Mouse (Mus musculus): ENCODE measurements at regions not wholly inside any gene's neighbourhood (a gene's known extent, or its start where the extent isn't known, plus 50 kb on each side); places are given as distances from the start of the nearest gene placed in this dataset.

GRCm38 (mm10) chr13:30085446-30085845 lies 50.8 kb upstream of the Mboat1 start:
- TF ChIP-seq TCF3 (IDR thresholded peaks at IDR 0.05; ENCODE audit: insufficient read length, low read depth) (no peak), USF1 (IDR thresholded peaks at IDR 0.05; ENCODE audit: low read depth) (no peak), TCF12 (IDR thresholded peaks at IDR 0.05; ENCODE audit: insufficient read depth, poor library complexity, severe bottlenecking) (no peak), CEBPB (IDR thresholded peaks at IDR 0.05; ENCODE audit: insufficient read depth, poor library complexity, severe bottlenecking) (no peak), E2F4 (IDR thresholded peaks at IDR 0.05; ENCODE audit: insufficient read depth) (no peak), MAX (IDR thresholded peaks at IDR 0.05; ENCODE audit: low read depth) (no peak)

DNA sequence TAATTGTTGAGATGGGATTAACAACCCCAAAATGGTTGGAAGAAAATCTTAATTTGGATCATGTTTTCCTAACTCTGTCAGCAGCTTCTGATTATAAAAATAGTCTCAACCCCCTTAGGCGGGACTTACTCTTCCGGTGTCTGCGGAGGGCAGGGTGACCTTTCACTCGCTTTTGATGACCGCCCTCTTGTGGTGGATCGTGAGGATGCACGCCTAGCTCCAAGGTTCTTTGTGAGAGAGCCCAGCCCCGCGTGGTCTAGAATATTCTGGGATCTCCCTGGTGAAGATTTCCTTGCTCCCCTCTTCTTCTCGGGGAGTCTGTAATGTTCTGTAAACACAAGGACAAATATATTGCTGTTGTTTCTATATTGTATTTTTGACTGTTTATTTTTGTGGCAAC lies 51.3 kb upstream of the Mboat1 start:
- Histone ChIP-seq H3ac (ENCODE audit: control insufficient read depth, insufficient read length) (no peak overlapping the region), H3K36me3 (ENCODE audit: control insufficient read depth, insufficient read depth) (no peaks in the 10 kb centered on the region), H3K79me2 (ENCODE audit: control insufficient read depth, insufficient read depth) (no peaks in the 10 kb centered on the region), H3K4me2 (ENCODE audit: low read depth) (peak overlapping the region; percentile 40), H3K27me3 (ENCODE audit: control insufficient read depth, insufficient read depth, insufficient read length) (no peaks in the 10 kb centered on the region), H3K4me3 (no peak overlapping the region)
- TF ChIP-seq MYOD1 (IDR thresholded peaks at IDR 0.05; ENCODE audit: control insufficient read depth in 1 of 3, insufficient read length in 2 of 3, low read depth in 2 of 3) (no peak), POLR2AphosphoS2 (IDR thresholded peaks at IDR 0.05; ENCODE audit: insufficient read length, low read depth) (no peak), SRF (IDR thresholded peaks at IDR 0.05; ENCODE audit: control insufficient read depth, insufficient read length, low read depth) (no peak), POLR2A (IDR thresholded peaks at IDR 0.05; ENCODE audit: insufficient read length, low read depth) (no peak), MAX (IDR thresholded peaks at IDR 0.05; ENCODE audit: low read depth) (no peak), TCF12 (IDR thresholded peaks at IDR 0.05; ENCODE audit: insufficient read depth, poor library complexity, severe bottlenecking) (no peak), E2F4 (IDR thresholded peaks at IDR 0.05; ENCODE audit: insufficient read depth) (no peak), TCF3 (IDR thresholded peaks at IDR 0.05; ENCODE audit: insufficient read length, low read depth) (no peak), REST (IDR thresholded peaks at IDR 0.05; ENCODE audit: insufficient read depth, insufficient read length) (no peak)

More at GRCm38 (mm10) chr13:30085446-30085845, 50.8 kb upstream of the Mboat1 start:
- no peaks in the 10 kb centered on the region for H3K36me3 ChIP-seq (ENCODE audit: control insufficient read depth, insufficient read depth)
- H3ac ChIP-seq (ENCODE audit: control insufficient read depth, insufficient read length) = no peak overlapping the region
- no peaks in the 10 kb centered on the region for H3K27me3 ChIP-seq (ENCODE audit: control insufficient read depth, insufficient read depth, insufficient read length)
- no peak overlapping the region for H3K4me3 ChIP-seq
- no peaks in the 10 kb centered on the region for H3K79me2 ChIP-seq (ENCODE audit: control insufficient read depth, insufficient read depth)
- peak overlapping the region; percentile 40 for H3K4me2 ChIP-seq (ENCODE audit: low read depth)

DNA sequence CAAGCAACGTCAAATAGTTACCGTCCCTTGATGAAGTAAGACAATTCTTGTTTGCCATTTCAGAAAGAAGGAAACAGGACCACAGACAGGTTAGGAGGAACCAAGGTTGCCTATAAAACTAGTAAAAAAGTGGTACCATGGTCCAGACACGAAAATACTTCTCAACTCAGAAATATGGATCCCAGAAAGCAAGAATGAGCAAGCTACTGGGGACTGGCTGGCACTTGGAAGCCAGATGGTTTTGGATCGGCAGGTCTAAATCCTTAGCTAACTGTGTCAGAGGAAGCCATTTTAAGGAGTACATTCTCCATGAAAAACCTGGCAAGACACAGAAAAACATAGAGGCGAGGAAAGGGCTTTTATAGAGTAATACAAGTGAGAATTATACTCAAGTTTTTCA lies 51.9 kb upstream of the Mboat1 start:
- Histone ChIP-seq H3K4me3 (no peak overlapping the region), H3K4me2 (ENCODE audit: low read depth) (peak overlapping the region; percentile 40), H3ac (ENCODE audit: control insufficient read depth, insufficient read length) (no peak overlapping the region), H3K79me2 (ENCODE audit: control insufficient read depth, insufficient read depth) (no peaks in the 10 kb centered on the region), H3K36me3 (ENCODE audit: control insufficient read depth, insufficient read depth) (no peaks in the 10 kb centered on the region), H3K27me3 (ENCODE audit: control insufficient read depth, insufficient read depth, insufficient read length) (no peaks in the 10 kb centered on the region)
- no peak for TF ChIP-seq POLR2AphosphoS2 (IDR thresholded peaks at IDR 0.05; ENCODE audit: insufficient read length, low read depth)
- no peak for TF ChIP-seq E2F4 (IDR thresholded peaks at IDR 0.05; ENCODE audit: insufficient read depth)
- TF ChIP-seq MAX (IDR thresholded peaks at IDR 0.05; ENCODE audit: low read depth) = no peak
- no peak for TF ChIP-seq TCF3 (IDR thresholded peaks at IDR 0.05; ENCODE audit: insufficient read length, low read depth)
- TF ChIP-seq POLR2A (IDR thresholded peaks at IDR 0.05; ENCODE audit: insufficient read length, low read depth) = no peak
- TF ChIP-seq SRF (IDR thresholded peaks at IDR 0.05; ENCODE audit: control insufficient read depth, insufficient read length, low read depth) = no peak
- no peak for TF ChIP-seq MYOG (IDR thresholded peaks at IDR 0.05; ENCODE audit: control insufficient read depth in 1 of 3, insufficient read depth in 1 of 3, insufficient read length in 2 of 3, low read depth in 2 of 3)
- no peak for TF ChIP-seq TCF12 (IDR thresholded peaks at IDR 0.05; ENCODE audit: insufficient read depth, poor library complexity, severe bottlenecking)
- no peak for TF ChIP-seq REST (IDR thresholded peaks at IDR 0.05; ENCODE audit: insufficient read depth, insufficient read length)
- no peak for TF ChIP-seq USF1 (IDR thresholded peaks at IDR 0.05; ENCODE audit: low read depth)
- no peak for TF ChIP-seq CEBPB (IDR thresholded peaks at IDR 0.05; ENCODE audit: insufficient read depth, poor library complexity, severe bottlenecking)
- TF ChIP-seq MYOD1 (IDR thresholded peaks at IDR 0.05; ENCODE audit: control insufficient read depth in 1 of 3, insufficient read length in 2 of 3, low read depth in 2 of 3) = no peak

GRCm38 (mm10) chr13:30083949-30084348 lies 52.3 kb upstream of the Mboat1 start:
- Histone ChIP-seq H3K27me3 (ENCODE audit: control insufficient read depth, insufficient read depth, insufficient read length) (no peaks in the 10 kb centered on the region), H3K36me3 (ENCODE audit: control insufficient read depth, insufficient read depth) (no peaks in the 10 kb centered on the region), H3K4me3 (no peak overlapping the region), H3K79me2 (ENCODE audit: control insufficient read depth, insufficient read depth) (no peaks in the 10 kb centered on the region), H3ac (ENCODE audit: control insufficient read depth, insufficient read length) (no peak overlapping the region), H3K4me2 (ENCODE audit: low read depth) (no peak overlapping the region)
- TF ChIP-seq TCF3 (IDR thresholded peaks at IDR 0.05; ENCODE audit: insufficient read length, low read depth) (no peak), E2F4 (IDR thresholded peaks at IDR 0.05; ENCODE audit: insufficient read depth) (no peak)

- Histone ChIP-seq H3K36me3 (ENCODE audit: control insufficient read depth, insufficient read depth) (no peaks in the 10 kb centered on the region), H3K4me2 (ENCODE audit: low read depth) (no peak overlapping the region), H3ac (ENCODE audit: control insufficient read depth, insufficient read length) (no peak overlapping the region), H3K79me2 (ENCODE audit: control insufficient read depth, insufficient read depth) (no peaks in the 10 kb centered on the region), H3K4me3 (no peak overlapping the region), H3K27me3 (ENCODE audit: control insufficient read depth, insufficient read depth, insufficient read length) (no peaks in the 10 kb centered on the region)
- TF ChIP-seq REST (IDR thresholded peaks at IDR 0.05; ENCODE audit: insufficient read depth, insufficient read length) = no peak
- TF ChIP-seq USF1 (IDR thresholded peaks at IDR 0.05; ENCODE audit: low read depth) = no peak
- no peak for TF ChIP-seq CEBPB (IDR thresholded peaks at IDR 0.05; ENCODE audit: insufficient read depth, poor library complexity, severe bottlenecking)
- TF ChIP-seq SRF (IDR thresholded peaks at IDR 0.05; ENCODE audit: control insufficient read depth, insufficient read length, low read depth) = no peak
- no peak for TF ChIP-seq TCF12 (IDR thresholded peaks at IDR 0.05; ENCODE audit: insufficient read depth, poor library complexity, severe bottlenecking)
- TF ChIP-seq MAX (IDR thresholded peaks at IDR 0.05; ENCODE audit: low read depth) = no peak
- no peak for TF ChIP-seq POLR2A (IDR thresholded peaks at IDR 0.05; ENCODE audit: insufficient read length, low read depth)
- no peak for TF ChIP-seq MYOD1 (IDR thresholded peaks at IDR 0.05; ENCODE audit: control insufficient read depth in 1 of 3, insufficient read length in 2 of 3, low read depth in 2 of 3)
- TF ChIP-seq MYOG (IDR thresholded peaks at IDR 0.05; ENCODE audit: control insufficient read depth in 1 of 3, insufficient read depth in 1 of 3, insufficient read length in 2 of 3, low read depth in 2 of 3) = no peak
- no peak for TF ChIP-seq TCF3 (IDR thresholded peaks at IDR 0.05; ENCODE audit: insufficient read length, low read depth)
- TF ChIP-seq E2F4 (IDR thresholded peaks at IDR 0.05; ENCODE audit: insufficient read depth) = no peak
- TF ChIP-seq POLR2AphosphoS2 (IDR thresholded peaks at IDR 0.05; ENCODE audit: insufficient read length, low read depth) = no peak
Measured at GRCm38 (mm10) chr13:30082761-30083160, 53.5 kb upstream of the Mboat1 start.
